Mouse (Mus musculus) ES-Bruce4 (cell line): ENCODE results near the gene Disp1.

ENCODE experiments used
- CTCF ChIP-seq: IDR thresholded peaks from one replicate; pipeline ENCODE4 v1.8.1; 2011; ENCODE audit warnings: low read depth, low read length
- EP300 ChIP-seq: IDR thresholded peaks from 2 replicates; pipeline ENCODE4 v1.6.1; 2011; ENCODE audit warnings: low read depth, low read length; ENCODE audit not compliant: insufficient read depth

- TF ChIP-seq CTCF (no peak), EP300 (no peak)
Measured at GRCm38 (mm10) chr1:183092296-183092695, 129.0 kb downstream of the Disp1 start.
